Mouse (Mus musculus) left cerebral cortex, postnatal 4 days (tissue): ENCODE data around the gene Tmem253. TPM values are rescaled to one million over a fixed set of nuclear protein-coding genes. Genes with fewer than 3 reads are reported as not detected.
"Not testable (repeated sequence)": the region's sequence is repeated elsewhere in the genome, so short reads cannot be mapped to it uniquely, and the experiment has no call there.

ENCODE experiments used
- DNase-seq: peaks from one replicate; pipeline ENCODE4 v3.0.0-alpha.2; 2022
- intact Hi-C: fragments of 180-260 bp; cut with DNase I; formaldehyde crosslinking; loops from one replicate; pipeline ENCODE4 v1.15.1; 2025
- total RNA-seq, 2 experiments: library from RNA; stranded (reverse); gene quantifications; 2 replicates each; pipeline ENCODE4 v1.2.3; 2021

Gene Tmem253
- total RNA-seq, 2 experiments from 2014 or later = 0.38 TPM; not detected in 1

DNA sequence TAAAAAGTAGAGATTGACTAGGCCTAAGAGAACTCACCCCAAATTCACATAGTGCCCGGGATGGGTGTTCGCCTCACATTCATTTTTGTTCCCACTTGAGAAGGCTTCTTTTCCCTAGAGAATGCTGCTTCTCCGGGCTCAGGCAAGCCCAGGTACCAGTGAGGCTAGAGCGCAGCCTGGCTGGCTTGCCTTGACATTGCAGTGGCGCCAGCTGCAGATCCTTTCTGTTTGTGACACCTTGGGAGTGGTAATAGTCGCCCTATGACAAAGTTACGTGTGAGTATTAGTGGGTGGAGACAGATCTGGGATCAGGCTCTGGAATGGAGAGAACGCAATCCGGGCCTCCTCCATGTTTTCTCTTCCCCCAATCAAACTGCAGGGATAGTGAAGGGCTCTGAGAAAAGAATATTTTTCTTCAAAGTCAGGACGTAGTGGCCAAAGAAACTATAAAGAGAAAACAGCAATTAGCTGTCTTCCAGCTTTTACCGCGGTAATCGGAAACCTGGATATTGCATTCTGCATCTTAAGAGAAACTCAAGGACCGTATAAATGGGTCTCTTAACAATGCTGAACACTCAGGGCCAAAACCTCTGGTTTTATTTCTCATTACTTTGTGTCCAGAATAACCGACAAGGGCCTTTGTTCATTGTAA lies 5.2 kb downstream of the Tmem253 start, which contains the start of gene Zfp219:
Gene Zfp219 (minus strand): TSS at position 248 of the 652 bp plus-strand sequence.
- DNase-seq = peak; percentile 60
- intact Hi-C loops = no loop called here

DNA sequence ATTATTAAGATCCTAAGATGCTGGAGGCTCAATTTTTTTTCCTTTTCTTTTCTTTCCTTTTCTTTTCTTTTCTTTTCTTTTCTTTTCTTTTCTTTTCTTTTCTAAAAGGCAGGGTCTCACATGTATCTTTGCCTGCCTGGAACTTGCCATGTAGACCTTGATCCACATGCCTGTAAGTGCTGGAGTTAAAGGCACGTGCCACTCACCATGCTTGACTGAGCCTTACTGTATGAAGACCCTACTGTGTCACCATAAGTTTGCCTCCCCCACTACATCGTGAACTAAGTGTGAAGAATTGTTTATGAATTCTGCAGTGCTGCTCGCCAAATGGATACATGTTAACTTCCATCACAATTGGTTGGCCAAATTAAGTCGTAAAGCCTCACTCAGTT lies 5.7 kb downstream of the Tmem253 start:
- intact Hi-C loops = no loop called here
- DNase-seq = no peak

DNA sequence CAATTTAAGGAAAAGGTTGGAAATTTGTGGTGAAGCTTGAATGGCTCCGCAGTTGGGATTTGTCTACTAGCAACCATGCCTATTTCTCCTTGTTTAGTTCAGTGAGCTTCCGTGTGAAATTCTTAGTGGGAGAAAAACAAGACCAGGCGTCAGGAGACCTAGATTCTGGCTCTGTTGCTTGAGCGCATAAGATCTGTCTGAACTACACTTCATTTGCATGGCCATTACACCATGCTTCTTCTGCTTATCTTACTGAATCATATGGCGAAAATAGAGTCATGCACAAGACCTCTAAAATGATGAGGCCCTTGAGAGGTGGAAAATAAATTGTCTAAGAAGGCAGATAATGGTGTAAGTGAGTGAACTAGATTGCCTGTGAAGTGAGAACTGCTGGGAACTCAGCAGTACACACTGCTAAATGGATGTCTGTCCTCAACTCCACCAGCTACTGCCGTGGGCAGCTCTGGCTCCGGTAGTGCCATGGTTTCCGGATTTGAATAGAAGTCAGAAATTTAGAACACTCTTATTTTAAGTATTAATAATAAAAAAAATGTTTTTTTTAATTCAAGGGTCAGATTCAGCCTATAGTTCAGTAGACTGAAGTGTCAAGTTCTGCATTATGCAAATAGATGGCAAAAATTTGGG lies 6.2 kb downstream of the Tmem253 start:
- DNase-seq = no peak
- intact Hi-C loops = no loop called here

DNA sequence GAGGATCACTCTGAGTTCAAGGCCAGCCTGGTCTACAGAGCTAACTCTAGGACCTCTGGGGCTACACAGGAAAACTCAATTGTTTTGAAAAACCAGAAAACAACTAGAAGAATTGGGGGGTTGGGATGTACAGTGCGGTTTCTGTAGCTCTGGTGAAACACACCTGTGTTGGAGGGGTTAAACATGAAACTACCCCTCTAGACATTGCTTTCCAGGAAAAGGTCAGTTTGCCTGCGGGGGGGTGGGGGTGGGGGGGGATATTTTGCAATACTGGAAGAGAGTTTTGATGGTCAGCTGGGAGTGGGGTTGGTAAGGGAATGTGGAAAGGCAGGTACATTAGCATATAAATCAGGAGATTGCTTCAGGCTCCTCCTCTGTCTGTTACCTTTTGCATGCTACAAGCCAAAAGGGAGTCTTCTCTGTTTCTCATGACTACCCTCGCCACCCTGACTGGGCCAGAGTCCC lies 6.8 kb downstream of the Tmem253 start:
- intact Hi-C loops = no loop called here
- no peak for DNase-seq

DNA sequence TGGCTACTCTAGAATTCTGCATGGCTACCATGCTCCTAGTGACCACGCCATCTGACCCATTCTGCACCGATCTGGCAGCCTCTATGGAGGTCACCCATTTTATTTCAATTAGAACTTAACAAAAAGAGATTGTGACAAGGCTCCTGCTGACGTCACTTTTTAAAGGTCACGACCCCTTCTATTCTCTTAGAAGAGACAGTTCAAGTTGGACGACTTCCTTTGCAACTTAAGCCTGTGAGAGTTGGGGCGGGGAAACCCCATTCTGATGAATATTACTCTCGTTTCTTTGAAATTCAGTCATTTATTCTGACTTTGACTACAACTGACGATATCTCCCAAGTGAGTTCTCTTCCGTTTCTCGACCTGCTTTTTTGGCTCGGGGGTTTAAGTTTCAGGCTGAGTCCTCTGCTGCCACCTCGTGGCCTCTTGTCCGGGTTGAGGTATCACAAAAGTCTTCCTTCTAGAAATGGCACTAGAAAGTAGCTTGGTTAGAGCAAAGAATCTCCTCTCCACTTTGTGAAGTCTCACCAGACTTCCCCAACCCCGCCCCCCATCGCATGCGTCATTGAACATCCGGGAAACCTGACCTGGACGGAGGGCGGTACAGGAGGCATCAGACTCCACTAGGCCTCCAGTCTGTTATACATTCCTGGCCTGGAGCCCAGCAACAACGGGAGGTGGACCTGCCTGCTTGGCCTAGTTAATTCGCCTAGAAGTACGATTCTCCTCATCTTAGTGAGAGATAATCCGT lies 7.4 kb downstream of the Tmem253 start:
- DNase-seq = peak; percentile 96
- intact Hi-C loops = no loop called here

DNA sequence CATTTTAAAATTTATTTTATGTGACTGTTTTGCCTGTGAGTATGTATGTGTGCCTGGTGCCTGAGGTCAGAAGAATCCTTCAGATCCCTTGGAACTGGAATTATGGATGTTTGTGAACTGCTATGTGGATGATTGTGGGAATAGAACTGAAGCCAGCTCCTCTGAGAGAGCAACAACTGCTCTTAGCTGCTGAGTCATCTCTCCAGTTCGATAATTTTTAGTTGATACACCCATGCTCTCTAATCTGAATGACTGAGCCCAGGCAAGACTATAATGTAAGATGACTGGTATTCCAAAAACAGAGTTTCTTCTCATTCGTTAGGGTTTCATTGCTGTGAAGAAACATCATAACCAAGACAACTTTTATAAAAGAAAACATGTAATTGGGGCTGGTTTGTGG lies 8.7 kb downstream of the Tmem253 start:
- intact Hi-C loops = no loop called here
- no peak for DNase-seq

DNA sequence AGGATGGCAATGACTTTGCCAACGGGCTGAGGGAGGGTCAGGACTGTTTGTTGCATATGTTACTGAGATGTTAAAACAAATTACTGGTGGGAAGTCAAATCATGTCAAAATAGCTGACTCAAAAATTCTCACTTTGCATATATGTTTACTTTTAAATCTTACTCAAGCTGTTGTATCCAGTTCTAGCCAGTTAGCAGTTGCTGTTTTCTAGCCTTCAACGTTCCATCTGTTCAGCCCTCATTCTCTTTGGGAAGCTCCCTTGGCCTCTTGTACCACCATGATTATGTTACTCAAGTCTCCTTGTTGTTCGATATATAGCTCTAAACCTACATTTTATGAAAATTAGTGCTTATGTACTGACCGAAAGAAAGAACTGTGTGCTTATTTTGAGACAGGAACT lies 10.9 kb downstream of the Tmem253 start:
- intact Hi-C loops = no loop called here
- DNase-seq = no peak

DNA sequence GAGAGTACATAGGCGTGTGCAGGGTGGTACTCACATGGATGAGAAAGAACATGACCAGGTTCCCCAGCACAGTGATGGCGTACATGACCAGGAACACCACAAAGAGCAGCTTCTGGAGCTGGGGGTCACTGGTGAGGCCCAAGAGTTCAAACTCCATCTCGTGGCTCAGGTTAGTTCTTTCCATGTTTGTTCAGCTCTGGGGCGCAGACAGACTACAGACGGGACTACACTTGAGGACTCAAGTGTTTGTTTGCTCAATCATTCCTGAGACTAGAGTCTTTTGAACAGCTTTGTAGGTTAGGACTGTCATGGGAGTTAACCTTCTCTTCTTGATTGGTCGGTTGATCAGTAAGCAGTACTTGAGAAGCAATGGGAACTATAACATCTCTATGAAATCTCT lies 20.5 kb downstream of the Tmem253 start:
- intact Hi-C loops = no loop called here
- DNase-seq = no peak

DNA sequence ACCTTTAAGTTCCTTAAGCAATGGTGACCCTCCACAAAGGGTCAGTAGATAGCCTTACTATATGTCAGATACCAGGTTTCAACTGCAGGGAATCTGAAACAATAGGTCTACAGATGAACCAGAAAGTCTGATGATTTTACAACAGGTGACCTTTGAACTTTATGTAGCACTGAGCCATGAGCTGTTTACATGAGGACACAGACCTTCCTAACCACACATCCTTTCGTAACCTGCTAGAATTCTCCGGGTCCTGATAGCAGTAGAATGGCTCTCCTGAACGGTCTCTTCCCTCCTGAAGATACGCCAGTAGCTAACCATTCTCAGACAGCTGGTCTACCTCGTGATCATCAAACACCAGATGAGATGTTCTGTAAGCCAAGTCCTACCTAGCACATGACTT lies 23.9 kb downstream of the Tmem253 start:
- DNase-seq = no peak
- intact Hi-C loops = no loop called here

DNA sequence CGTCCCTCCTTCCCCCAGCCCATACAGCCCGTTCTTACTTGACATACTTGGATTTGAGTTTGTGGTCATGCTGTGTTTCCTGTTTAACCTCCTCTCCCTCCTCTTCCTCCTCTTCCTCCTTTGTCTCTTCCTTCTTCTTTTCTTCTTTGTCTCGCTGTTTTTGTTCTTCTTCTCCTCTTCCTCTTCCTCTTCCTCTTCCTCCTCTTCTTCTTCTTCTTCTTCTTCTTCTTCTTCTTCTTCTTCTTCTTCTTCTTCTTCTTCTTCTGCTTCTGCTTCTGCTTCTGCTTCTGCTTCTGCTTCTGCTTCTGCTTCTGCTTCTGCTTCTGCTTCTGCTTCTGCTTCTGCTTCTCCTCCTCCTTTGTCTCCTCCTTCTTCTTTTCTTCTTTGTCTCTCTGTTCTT lies 26.9 kb downstream of the Tmem253 start, which contains the start of gene Olfr221:
Gene Olfr221 (minus strand): TSS at position 101 of the 400 bp plus-strand sequence.
- intact Hi-C loops, DNase-seq: not testable (repeated sequence)

DNA sequence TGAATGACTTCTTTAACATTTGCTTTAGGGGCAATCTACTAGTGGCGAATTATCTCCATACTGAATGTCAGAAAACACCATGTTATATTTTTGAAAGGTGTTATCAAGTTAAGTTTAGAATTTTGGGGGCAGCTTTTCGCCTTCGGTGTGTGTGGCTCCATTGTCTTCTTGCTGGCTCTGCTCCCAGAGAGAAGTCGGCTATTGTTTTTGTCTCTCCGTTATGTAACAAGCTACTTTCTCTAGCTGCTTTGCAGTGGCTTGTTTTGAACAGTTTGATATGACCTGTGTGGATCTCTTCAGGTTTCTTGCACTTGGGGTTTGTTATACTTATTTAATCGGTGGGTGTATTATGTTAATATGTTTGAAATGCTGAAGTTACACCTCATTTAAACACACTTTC lies 28.0 kb downstream of the Tmem253 start:
- intact Hi-C loops = no loop called here
- no peak for DNase-seq

DNA sequence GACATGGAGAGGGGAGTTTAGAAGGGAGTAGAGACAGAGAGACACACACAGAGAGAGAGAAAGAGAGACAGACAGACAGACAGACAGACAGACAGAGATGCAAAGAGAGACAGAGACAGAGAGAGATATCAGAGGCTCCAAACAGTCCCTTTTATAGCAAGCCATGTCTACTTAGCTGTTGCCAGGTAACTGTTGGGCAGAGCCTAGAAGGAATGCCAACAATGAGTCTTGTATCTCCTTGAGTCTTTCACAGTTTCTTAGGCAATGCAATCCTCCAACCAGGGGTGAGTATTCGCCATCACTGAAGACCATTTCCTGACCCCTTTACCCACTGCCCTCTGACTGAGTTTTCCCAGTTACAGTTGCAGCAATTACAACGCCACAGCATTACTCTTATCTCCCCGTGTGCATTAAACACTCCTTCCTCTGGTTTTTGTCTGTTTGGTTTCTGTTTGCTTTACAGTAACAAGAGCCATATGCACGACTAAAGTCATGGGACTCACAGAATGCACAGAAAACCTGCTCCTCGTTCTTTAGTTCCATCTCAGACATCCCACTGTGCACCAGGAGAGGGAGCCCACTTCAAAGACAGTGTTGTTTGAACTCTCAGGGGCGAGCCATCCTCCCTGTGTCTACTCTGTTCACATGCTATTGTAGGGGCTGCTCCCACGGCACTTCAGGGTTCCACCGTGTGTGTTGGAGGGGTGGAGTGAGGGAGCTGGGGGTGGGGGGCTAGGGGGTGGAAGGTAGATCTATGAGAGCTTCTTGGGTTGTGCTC lies 29.6 kb downstream of the Tmem253 start:
- peak; percentile 49 for DNase-seq
- intact Hi-C loops = no loop called here

DNA sequence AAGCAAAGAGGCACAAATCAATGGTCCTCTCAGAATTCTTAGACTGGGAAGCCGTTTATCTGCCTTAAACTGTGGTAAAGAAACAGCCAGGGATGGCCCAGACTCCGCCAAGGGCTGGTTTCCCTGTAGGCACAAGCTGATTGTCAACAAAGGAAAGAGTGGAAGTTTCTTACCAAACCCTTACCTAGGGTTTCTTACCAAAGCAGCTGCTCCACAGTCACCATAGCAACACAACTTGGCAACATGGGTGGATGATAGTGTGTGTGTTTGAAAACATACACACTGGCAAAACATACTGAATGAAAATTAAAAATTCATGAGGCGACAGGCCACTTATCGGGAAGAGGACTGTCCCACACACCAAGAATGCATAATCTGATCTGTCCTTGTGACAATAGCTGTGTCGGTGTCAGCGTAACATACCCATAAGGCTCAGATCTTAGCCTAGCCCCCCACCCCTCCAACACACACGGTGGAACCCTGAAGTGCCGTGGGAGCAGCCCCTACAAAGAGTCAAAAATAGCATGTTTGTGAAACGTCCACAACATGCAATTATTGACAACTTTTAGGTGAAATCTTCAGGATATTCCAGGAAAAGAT lies 30.6 kb downstream of the Tmem253 start:
- no peak for DNase-seq
- intact Hi-C loops = no loop called here

DNA sequence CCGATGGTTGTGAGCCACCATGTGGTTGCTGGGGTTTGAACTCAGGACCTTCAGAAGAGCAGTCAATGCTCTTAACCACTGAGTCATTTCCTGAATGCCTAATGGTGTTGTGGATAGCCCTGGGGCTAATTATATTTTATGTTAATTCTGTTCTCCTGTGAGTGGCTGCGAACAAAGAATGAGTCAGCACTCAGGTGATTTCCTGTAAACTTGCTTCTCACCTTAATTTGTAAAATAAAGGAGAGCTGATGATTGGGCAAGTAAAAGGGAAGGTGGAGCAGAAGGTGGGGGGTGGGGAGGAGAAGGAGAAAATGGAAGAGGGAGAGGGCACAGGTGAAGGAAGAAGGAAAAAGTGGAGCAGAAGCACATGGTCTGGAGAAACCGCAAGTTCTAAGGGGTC lies 37.3 kb downstream of the Tmem253 start:
- intact Hi-C loops, DNase-seq: not testable (repeated sequence)

DNA sequence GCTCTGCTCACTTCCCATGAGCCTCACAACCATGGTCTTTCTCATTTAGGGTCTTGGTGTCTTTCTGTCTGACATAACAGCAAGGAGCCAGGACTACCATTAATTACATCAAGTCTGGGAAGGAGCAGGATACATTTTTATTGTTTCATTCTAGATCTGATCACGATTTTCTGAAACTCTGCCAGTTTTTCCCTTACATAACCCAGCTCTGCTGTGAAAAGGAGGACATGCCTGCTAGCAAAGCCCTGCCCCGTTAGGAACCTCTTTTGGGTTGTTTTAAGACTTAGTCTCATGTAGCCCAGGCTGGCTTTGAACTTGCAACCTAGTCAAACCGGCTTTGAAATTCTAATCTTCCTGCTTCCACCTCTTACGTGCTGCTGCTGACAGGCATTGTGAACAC lies 44.5 kb downstream of the Tmem253 start:
- DNase-seq = no peak
- intact Hi-C loops = no loop called here

DNA sequence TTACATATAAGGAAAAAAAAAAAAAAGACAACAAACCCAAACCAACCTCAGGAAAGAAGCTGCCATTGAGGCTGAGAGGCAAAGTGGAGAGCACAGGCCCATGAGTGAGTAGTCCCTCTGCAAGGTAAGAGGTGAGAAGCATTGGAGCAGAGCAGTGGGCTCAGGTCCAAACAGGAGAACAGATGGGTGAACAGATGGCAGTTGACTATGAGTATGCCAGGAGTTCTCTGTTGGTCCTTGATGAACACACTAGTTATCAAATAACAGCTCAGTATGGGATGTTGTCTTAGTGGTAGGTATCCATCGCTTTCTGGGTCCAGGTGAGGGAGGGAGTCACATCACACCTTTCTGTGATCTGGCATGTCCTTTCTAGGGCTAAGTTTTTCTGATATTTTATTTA lies 45.3 kb downstream of the Tmem253 start:
- intact Hi-C loops = no loop called here
- peak; percentile 68 for DNase-seq

DNA sequence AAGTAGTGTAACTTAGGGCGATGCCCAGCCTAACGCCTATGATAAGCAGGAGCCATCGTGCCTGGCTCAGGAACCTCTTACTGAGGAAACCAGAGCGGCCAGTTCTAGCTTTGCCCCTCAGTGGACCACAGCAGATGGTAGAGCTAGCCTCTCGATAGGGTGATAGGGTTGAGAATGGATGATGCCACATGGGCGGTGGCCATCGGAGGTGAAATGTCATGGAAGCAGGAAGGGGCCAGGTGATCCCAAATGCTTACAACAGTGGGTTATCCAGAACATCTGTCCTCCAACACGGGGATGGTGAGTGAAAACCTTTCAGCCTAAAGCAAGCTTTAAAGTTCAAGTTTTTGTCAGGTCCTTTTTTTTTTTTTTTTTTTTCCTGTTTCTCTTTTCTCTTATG lies 46.3 kb downstream of the Tmem253 start:
- intact Hi-C loops = no loop called here
- DNase-seq = no peak

DNA sequence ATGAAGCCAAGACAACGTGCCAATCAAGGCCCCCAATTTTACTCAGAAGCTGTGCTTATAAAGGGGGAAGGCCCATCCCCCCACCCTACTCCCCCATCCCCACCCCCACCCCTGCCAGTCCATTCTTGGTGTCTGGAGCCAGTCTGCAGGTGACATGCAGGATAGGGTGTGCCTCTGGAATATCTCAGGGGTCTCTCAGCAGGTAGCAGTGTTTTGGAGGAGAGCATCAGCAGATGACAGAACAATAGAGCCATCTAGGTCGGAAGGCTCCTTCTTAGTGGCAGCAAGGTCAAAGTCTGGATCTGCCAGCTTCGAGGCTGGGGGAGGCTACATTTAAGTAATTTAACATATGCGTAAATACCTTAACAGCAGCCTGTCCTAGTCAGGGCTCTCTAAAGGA lies 50.7 kb downstream of the Tmem253 start:
- DNase-seq = no peak
- intact Hi-C loops = no loop called here
